Mouse (Mus musculus): ENCODE results near the gene Rhov.

DNA sequence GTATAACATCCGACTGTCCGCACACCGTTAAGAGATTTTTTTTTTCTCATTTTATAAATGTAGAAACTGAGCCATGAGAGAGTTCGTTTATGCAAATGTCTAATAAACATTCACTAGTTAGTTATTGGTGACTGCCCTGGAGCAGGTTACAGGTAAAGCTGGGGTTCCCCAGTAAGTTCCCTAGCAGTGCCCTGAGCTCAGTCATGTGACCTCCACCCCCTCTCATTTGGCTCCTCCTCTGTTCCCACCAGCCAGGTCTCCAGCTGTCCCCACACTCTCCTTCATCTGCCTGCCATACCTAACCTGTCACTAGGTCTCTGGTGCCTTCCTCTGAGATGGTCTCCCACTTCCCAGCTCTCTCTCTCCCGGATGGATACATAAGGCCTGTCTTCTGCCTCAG, 16.3 kb upstream of the Rhov start:
- no peak for TF ChIP-seq CTCF (IDR thresholded peaks at IDR 0.05; ENCODE audit: low read depth)
- TF ChIP-seq EP300 (IDR thresholded peaks at IDR 0.05; ENCODE audit: low read depth): no peak

Measured in heart, postnatal 0 days (tissue).